Mouse (Mus musculus) T-helper 17 cell (primary cell): ENCODE measurements at regions not wholly inside any gene's neighbourhood (a gene's known extent, or its start where the extent isn't known, plus 50 kb on each side); places are given as distances from the start of the nearest gene placed in this dataset.
"Not testable (repeated sequence)": the region's sequence is repeated elsewhere in the genome, so short reads cannot be mapped to it uniquely, and the experiment has no call there.

ENCODE experiments used
- in situ Hi-C, 2 experiments: fragments of 300-600 bp; cut with MboI, MseI; formaldehyde crosslinking; loops; 1 replicate in 1 of 2; 2 replicates in 1 of 2; pipeline ENCODE4 v1.15.1; 2025; ENCODE audit warnings: high pct_unique_total_duplicates in 2 of 2

DNA sequence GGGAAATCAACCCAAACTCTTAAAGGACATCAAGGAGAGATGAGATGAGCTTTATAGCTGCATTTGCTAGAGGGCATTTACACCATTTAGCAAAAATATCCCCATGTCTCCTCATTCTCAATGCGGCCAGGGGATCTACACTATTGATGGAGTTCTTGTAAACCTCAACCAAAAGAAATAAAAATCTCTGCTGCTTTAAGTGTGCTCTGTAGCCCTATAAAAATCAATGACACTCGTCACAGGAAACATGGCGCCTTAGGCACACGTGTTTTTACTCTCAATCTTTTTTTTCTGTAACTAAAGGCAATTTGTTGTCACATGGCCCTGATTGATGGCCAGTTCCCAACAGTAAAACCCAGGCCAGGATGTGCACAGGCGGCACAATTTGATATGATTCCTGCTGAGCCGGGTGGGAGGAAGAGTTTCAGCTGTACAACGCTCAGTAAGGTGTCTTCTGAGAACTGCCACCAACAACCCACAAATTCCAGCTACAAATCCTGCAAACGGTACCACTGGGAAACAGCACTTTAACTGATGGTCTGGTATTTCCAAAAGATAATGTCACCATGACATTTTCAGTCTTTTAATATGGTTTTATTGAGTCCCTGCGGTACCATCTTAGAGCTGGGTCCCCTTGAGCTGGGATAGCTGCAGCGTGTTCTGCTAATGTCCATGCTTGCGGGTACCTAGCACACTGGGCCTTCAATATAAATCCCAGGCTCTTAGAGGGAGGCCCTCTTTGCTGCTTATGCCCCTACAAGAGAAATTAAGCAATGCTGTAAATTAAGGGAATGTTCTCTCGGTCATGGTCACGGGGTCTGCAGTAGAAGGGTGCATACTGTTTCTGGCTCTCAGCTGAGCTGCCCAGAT is 78.8 kb downstream of the Tpbg start:
- in situ Hi-C loops = no loop called here

DNA sequence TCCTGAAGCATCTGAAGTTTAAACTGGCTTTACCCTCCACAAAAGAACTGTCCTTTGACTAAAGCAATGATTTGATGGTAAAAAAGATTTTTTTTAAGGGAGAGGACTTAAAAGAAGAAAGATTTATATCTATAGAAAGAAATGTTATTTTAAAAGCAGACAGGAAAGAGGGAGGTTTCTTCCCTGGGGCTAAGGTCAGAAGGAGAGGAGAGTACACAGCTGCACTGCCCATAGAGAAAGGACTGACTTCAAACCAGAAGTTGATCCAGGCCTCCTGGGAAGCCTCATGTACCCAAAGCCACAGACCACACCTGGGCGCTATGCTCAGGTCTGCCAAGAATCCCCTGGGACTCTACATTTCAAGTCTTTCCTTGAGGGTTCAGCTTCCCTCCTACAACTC is 83.1 kb downstream of the Tpbg start:
- in situ Hi-C loops = no loop called here

DNA sequence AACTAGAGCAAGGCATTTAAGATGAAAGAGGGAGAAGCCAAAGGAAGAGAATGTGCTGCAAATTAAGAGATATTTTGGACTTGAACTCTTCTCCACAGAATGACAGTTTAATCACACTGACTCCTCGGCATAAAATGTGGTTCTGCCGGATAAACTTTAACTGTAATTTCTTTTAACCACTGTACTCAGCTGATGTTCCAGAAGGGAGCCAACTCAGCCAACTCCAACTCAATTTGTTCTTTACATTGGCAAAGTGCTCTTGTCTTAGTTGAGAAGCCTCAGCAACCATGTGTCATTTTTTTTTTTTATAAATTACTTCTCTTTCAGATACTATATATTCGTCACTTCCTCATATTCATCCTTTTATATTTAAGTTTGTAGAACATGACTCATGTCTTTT is 90.0 kb downstream of the Tpbg start:
- in situ Hi-C loops = no loop called here

DNA sequence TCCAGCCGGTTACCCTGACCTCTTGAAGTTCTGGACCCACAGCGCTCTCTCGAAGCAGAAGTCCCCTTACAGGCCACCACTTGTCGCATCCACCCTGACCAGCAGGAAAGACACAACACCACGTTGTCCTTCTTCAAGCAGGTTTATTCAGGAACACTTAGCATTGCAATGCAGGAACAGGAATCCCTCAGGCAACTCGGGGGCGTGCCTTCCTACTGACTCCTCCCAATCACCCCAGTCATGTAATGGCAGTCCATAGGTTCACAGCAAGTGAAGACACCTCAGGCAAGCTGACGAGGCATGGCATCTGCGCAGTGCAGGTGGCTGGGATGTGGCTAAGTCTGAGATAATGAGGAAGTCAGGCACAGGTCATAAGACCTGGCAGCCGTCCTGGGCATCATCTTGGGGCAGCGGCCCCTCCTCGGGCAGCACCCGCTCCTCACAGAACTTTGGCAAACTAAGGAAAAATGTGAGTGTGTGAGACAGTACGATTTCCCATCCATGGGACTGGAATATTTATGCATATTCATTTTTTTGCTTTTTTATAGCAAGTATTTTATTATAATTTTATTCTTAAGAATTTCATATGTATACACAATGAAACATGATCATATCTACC is 101.0 kb downstream of the Tpbg start:
- in situ Hi-C loops = not testable (repeated sequence)

DNA sequence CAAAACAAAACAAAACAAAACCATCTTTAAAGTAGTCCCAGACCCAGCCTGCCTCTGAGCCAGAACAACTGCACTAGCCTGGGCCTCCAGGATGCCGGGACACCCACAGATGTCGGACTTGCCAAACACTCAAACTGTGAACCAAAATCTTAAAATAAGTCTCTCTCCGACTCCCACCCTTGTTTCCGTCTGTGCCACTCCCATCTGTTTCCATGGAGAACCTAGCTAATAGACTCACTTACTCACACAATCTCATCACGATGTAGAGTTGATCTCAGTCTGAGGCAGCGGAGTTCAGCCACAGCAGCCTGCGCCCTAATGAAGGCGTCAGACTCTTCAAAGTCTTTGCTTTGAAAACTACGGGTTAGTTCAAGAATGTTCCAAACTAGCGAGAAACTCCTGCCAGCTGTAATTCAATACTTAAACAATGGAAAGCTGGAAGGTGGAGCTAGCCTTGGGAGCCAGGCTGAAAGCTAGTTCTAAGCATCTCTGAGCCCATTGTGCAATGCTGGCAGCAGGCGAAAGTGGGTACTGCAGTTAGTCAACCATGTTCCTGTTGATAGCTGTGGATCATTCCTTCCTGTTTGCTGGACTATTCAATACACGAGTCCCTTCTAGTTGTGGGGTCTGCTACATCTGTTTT is 106.4 kb downstream of the Tpbg start:
- in situ Hi-C loops = no loop called here

DNA sequence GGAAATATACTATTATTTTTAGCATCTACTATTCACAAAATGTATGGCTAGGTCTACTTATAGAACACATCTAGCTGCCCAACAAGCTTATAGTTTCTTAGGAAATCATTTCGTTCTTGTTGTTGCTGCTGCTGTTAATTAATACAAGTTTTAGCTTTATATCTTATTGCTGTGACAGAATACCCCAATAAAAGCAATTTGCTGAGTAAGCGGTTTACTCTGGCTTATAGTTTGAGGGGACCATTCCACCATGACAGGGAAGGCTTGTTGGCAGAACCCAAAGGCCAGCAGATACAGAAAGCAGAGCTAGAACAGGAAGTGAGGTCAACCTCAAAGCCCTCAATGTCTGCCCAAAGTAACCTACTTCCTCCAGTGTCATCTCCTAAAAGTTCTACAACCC is 109.6 kb downstream of the Tpbg start:
- in situ Hi-C loops = no loop called here

DNA sequence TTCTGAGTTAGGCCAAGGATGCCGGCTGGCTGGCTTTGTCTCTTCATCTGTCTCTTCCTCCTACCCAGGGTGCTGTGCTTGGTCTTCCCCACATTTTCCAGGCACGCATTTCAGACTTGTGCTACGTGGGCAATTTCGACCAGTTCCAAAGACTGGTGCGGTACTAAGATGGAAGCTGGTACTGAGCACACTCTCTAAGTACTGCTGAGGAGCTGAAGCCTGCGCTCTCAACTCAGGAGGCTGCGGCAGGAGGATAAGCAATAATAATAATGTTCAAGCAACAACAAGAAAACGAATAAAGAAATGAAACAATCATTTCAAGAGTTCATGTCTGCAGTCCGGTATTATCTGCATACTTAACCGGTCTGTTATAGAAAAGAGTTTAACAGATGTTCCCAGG is 127.9 kb downstream of the Tpbg start:
- in situ Hi-C loops = no loop called here

DNA sequence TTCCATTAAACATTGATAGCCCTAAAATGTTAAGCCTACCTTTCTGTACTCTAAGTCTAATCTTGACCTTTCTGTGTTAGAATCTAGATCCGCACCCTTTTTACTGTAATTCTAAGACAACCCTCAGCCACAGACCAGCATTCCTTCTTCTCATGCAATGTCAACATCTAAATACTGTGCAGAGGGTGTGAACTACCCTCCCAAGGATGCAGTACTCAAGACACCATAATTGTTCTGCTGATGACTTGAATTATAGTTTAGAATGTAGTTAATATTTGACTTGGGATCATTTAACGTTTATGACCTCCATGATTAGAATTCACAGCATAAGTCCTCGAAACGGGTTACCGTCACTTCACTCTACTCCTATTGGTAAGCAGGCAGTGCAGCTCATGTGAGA is 139.2 kb downstream of the Tpbg start:
- in situ Hi-C loops = loop anchor here in 1 of 2 experiments (10.0 kb wide), 1 partner anchor 917 kb away; no protein-coding TSS in a partner anchor

DNA sequence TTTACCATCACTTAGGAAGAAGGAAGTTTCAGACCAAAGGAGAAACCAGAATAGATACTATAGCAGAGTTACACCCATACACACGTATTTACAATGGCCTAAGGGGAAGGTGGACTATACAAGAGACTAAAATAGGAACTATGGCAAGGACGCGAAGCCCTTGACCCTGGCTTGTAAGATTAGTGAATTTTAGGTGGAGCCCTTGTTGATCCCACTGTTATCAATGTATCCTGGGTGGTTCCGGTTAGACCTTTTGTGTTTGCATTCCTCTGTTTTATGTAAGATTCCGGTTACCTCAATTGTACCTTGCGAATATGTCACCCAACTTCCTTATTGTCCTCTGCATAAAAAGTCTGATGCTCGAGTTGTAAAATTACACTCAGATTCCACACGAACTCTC is 141.3 kb downstream of the Tpbg start:
- in situ Hi-C loops = loop anchor here in 1 of 2 experiments (10.0 kb wide), 1 partner anchor 919 kb away; no protein-coding TSS in a partner anchor

DNA sequence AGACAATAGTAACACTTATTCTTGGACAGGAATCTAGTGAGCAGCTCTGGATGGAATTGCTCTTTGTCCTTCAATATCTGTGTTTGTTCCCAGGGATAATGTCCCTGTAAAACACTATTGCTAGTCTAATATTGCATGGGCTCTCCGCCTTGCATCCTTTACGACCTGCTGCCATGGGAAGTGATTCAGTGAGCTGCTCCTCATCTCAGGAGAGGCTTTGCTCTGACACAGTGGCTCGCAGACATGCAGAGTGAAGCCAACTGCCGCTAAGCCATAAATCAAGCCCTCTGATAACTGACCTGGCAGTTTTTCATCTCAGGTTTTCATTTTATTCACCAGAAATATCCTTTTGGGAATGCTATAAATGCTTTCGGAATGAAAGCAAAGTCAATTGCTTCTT is 143.5 kb downstream of the Tpbg start:
- in situ Hi-C loops = loop anchor here in 1 of 2 experiments (10.0 kb wide), 1 partner anchor 921 kb away; no protein-coding TSS in a partner anchor

DNA sequence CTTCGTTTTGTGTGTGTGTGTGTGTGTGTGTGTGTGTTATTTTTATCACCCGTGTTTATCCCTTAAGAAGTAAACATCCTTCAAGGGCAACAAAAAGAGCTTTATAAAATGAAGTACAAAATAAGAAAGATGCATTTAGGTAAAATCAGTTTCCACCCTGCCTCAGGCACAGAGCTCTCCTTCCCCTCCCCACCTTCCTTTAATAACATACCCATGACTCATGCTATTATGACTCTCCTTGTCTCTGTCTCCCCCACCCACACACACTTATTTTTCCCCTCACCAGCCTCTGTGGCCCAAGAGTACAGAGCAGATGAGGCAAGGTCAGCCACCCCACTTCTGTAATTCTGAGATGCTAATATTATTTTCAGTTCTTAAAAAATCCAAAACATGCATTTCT is 144.0 kb downstream of the Tpbg start:
- in situ Hi-C loops = loop anchor here in 1 of 2 experiments (10.0 kb wide), 1 partner anchor 921 kb away; no protein-coding TSS in a partner anchor

DNA sequence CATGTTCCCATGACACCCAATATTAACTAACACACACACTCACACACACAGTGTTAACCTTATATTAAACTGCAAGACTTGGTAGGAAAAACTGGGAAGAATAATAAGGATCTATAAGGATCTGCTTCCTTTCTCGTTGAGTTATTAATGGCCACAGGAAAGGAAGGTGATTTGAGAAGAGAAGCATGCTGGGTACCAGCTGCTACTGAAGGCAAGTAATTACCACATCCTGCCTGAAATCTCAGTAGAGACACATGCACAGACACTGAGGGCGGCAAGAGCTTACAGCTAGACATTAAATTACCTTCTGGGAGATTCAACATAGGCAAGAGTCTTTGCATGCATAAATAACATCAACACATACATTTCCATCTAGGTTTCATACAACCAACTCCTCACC is 160.8 kb downstream of the Tpbg start:
- in situ Hi-C loops = loop anchor here in 1 of 2 experiments (25.0 kb wide), 1 partner anchor 434 kb away; no protein-coding TSS in a partner anchor

DNA sequence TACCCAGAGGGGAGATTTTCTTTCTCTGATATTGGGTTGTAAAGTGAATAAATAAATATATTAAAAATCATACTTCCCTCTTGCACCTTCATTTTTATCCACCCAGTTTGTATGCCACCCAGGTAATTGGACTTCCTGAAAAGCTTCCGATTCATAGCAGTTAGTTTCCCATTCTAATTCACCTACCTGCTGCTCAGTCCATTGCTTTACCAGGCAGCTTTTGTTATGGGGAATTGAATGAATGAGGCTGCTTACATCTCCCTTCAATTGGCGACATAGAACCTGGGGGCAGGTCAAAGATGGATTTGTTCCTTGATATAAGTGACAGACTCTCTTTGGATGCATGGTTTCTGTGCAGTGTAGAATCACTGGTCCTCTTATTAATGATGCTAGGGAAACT is 169.5 kb downstream of the Tpbg start:
- in situ Hi-C loops = loop anchor here in 1 of 2 experiments (10.0 to 25.0 kb wide), 2 partner anchors 323 to 426 kb away; no protein-coding TSS in a partner anchor

DNA sequence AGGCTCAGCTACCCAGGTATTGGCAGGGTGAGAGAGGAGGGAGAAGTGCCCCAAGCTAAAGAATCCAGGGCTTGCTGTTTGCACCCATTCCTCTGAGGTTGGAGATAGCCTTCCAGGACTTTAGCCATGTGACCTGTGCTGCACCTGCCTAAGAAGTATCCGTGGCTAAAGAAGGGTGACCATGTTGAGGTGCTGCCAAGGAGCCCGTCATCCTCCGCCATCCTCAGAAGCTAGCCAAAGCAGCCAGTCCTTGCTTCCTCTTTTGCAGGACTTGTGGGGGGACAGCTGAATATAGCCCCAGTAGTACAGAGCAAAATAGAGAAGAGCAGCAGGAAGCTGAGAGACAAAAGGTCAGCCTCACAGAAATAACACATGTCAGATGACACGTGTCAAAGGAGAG is 173.7 kb downstream of the Tpbg start:
- in situ Hi-C loops = loop anchor here in 1 of 2 experiments (10.0 to 25.0 kb wide), 2 partner anchors 319 to 421 kb away; no protein-coding TSS in a partner anchor

DNA sequence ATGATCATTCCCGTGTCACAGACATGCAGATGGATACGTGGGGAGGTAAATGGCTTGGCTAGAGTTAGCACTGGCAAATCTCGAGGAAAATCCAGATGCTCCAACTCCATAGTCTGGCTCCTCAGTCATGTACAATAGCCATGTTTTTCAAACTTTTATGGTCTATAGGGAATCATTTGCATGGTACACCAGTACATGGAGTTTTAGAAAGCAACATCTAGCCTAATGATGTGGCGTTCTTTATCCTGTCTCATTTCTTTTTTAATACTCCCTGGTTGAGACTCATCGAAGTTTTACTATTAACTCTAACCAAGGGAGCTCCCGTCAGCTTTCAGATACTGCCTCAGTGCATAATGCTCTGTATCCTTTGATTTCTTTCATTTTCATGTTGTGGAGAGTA is 178.0 kb downstream of the Tpbg start:
- in situ Hi-C loops = loop anchor here in 1 of 2 experiments (5.0 to 25.0 kb wide), 2 partner anchors 57 to 417 kb away; no protein-coding TSS in a partner anchor

DNA sequence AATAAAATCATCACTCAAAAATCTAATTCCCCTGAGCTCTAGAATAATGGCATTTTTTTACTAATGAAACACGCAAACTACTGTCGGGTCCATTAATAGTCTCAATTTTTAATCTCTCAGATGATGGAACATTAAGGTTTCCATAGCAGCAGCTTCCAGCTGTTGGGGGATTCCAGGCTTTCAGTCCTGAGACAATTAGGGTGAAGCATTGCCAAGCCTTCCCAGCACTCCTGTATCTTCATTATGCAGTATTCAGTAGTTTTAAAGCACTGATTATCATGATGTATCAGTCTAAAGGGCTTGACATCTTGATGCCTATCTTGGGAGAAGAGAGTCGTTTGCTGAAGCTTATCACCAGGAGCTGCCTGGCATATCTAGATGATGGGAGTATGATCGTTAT is 178.6 kb downstream of the Tpbg start:
- in situ Hi-C loops = loop anchor here in 1 of 2 experiments (5.0 to 25.0 kb wide), 2 partner anchors 57 to 417 kb away; no protein-coding TSS in a partner anchor

DNA sequence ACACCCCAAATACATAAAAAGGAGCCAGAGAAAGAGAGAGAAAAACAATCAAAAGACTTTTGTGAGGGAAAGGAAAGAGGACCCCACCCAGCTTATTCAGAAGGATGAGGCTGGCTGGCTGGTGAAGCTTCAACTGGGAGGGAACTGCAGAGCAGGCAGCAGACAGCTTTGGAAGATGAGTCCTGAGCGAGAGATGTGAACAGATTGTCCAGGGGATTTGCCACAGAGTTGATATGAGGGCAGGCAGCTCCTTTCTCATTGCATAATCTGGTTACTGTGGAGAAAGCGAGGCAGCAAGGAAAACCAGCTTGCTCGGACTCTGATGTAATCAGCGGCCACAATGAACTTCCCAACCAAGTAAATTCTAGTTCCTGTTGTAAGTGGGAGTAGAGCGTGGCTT is 188.6 kb downstream of the Tpbg start:
- in situ Hi-C loops = no loop called here

DNA sequence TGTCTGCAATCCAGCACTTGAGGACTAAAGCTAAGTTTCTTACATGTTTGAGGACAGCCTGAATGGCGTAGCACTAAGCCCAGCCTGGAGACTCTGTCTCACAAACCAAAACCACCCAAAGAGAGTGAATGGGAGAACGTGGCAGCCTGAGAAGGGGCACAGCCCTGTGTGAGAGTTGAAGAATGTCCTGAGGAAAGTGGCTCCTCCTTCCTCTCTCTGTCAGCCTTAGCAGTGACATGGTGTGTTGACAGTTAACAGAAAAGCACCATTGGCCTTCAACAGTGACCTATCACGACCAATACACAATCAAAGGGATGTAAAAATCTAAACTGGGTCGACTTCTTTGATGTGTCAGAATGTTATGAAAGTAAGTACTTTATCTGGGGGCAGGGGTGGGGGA is 201.9 kb downstream of the Tpbg start:
- in situ Hi-C loops = no loop called here

DNA sequence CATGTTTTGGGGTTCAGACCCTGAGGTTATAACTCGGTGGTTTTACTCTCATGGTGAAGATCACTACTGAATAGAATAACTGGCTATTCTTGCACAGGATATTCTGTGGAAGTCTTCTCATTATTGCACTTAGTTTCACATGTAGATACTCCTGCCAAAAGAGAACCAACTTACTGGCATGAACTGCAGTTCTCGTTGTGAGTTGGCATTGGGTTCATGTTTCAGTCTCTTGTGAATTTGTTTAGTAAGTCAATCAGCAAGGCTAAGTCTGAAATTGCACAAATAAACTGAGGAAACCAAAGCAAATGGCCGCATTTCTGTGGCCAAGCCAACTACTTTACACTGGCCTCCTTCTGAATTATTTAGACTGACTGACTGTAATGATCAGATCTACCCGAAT is 215.9 kb downstream of the Tpbg start:
- in situ Hi-C loops = no loop called here

DNA sequence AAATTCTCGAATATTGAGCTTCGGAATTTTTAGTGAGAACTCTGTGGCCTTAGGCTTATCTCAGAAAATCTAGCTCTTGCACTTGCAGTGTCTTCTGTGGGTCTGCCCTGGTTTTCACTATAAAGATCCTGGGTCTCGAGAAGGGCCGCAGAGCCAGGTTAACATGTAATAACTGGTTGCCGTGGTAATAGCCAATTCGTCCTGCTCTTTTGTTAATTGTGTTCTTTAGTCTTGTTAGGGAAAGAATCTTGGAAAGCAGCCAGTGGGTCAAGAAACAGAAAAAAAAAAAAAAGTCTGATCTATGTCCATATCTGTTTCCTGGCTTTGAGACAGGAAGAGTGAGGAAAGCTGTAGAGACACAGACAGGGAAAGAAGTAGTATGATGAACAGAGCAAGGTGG is 217.9 kb downstream of the Tpbg start:
- in situ Hi-C loops = no loop called here

DNA sequence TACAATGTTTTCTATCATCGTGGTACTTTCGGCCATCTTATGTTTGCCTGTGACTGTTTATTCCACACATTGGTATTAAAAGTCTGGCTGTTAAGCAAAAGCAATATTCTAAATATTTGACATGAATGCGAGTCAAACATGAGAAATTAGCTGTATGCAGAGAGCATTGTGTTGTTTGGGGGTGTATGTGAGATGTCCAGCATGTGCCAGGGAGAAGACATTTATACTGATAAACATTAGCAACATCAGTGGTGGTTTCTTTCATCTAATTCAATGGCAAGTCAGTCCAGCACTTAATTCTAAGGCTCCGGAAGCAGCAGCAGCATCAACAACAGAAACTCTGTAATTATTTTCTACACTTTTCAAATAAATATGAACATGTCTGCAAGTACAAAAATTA is 219.1 kb downstream of the Tpbg start:
- in situ Hi-C loops = no loop called here

DNA sequence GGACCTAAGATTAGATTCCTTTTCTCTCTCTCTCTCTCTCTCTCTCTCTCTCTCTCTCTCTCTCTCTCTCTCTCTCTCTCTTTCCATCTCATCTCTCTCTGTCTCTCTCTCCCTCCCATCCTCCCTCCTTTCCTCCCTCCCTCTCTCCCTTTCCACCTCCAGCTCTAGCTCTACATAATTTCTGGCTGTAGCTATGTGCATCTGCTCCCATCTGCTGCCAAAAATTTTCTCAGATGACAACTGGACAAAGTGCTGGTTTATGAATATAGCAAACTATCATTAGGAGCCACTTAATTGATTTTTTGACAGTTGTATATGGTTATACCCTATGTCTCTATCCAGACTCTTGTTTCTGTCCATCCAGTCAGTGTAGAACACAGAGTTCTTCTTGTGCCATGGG is 237.1 kb downstream of the Tpbg start:
- in situ Hi-C loops = loop anchor here in 1 of 2 experiments (5.0 kb wide), 1 partner anchor 57 kb away; no protein-coding TSS in a partner anchor
